Mouse (Mus musculus): ENCODE results near the gene Sec22b. TPM values are rescaled to one million over a fixed set of nuclear protein-coding genes. Genes with fewer than 3 reads are reported as not detected.

Gene Sec22b
- total and polyA plus RNA-seq, 2 experiments from 2014 or later: 62.8 to 89.1 TPM

- WGBS: 62% methylated on average over 4 of the region's 4 CpGs
- no peak for ATAC-seq (ENCODE audit: low FRiP score)
- DNase-seq (ENCODE audit: low spot score): no peak
- Histone ChIP-seq H3K4me2 (ENCODE audit: low read depth, low read length, poor library complexity, severe bottlenecking) (peak overlapping the region; percentile 94), H3K9me3 (ENCODE audit: low read length) (no peaks in the 10 kb centered on the region), H3K4me3 (ENCODE audit: low read depth, low read length) (peak overlapping the region; percentile 44), H3K27ac (ENCODE audit: low read depth, low read length) (no peak overlapping the region), H3K4me1 (ENCODE audit: insufficient read depth, low read length) (no peaks in the 10 kb centered on the region; the same call in 1 of the 2 replicates), H3K9ac (replicated peaks; ENCODE audit: low read length, poor library complexity, severe bottlenecking) (no peak overlapping the region), H3K27me3 (ENCODE audit: insufficient read depth, low read length) (no peaks in the 10 kb centered on the region), H3K36me3 (ENCODE audit: insufficient read depth, low read length) (no peaks in the 10 kb centered on the region)
- TF ChIP-seq CTCF (IDR thresholded peaks at IDR 0.05): no peak
These were observed 34.3 kb upstream of the Sec22b start for GRCm38 (mm10) chr3:97866696-97867095.

GRCm38 (mm10) chr3:97867221-97868023 is 33.6 kb upstream of the Sec22b start:
- H3K4me1 ChIP-seq (ENCODE audit: insufficient read depth, low read length): no peaks in the 10 kb centered on the region; the same call in 1 of the 2 replicates
- peak overlapping the region; percentile 44 for H3K4me3 ChIP-seq (ENCODE audit: low read depth, low read length)
- no peaks in the 10 kb centered on the region for H3K9me3 ChIP-seq (ENCODE audit: low read length)
- no peak overlapping the region for H3K27ac ChIP-seq (ENCODE audit: low read depth, low read length)
- WGBS: 2% methylated on average over 28 of the region's 28 CpGs
- DNase-seq (ENCODE audit: low spot score) (peak; percentile 16), ATAC-seq (ENCODE audit: low FRiP score) (peak; percentile 62)
- no peaks in the 10 kb centered on the region for H3K36me3 ChIP-seq (ENCODE audit: insufficient read depth, low read length)
- H3K9ac ChIP-seq (replicated peaks; ENCODE audit: low read length, poor library complexity, severe bottlenecking): peak overlapping the region; percentile 61
- no peaks in the 10 kb centered on the region for H3K27me3 ChIP-seq (ENCODE audit: insufficient read depth, low read length)
- TF ChIP-seq CTCF (IDR thresholded peaks at IDR 0.05): 0 out of 2 replicates have a peak, but pooled peaks have one; percentile 6
- peak overlapping the region; percentile 94 for H3K4me2 ChIP-seq (ENCODE audit: low read depth, low read length, poor library complexity, severe bottlenecking)

- ATAC-seq (ENCODE audit: low FRiP score) (peak; percentile 85), DNase-seq (ENCODE audit: low spot score) (peak; percentile 72)
- no peak for TF ChIP-seq CTCF (IDR thresholded peaks at IDR 0.05)
- peak overlapping the region; percentile 44 for H3K4me3 ChIP-seq (ENCODE audit: low read depth, low read length)
- H3K9ac ChIP-seq (replicated peaks; ENCODE audit: low read length, poor library complexity, severe bottlenecking): peak overlapping the region; percentile 61
- H3K36me3 ChIP-seq (ENCODE audit: insufficient read depth, low read length): no peaks in the 10 kb centered on the region
- WGBS: 2% methylated on average over 42 of the region's 42 CpGs
- no peak overlapping the region for H3K27ac ChIP-seq (ENCODE audit: low read depth, low read length)
- H3K9me3 ChIP-seq (ENCODE audit: low read length): no peaks in the 10 kb centered on the region
- H3K27me3 ChIP-seq (ENCODE audit: insufficient read depth, low read length): no peaks in the 10 kb centered on the region
- no peaks in the 10 kb centered on the region; the same call in 1 of the 2 replicates for H3K4me1 ChIP-seq (ENCODE audit: insufficient read depth, low read length)
- H3K4me2 ChIP-seq (ENCODE audit: low read depth, low read length, poor library complexity, severe bottlenecking): peak overlapping the region; percentile 94
These were observed 32.8 kb upstream of the Sec22b start for GRCm38 (mm10) chr3:97868024-97868689.

- no peak for TF ChIP-seq CTCF (IDR thresholded peaks at IDR 0.05)
- no peak for ATAC-seq (ENCODE audit: low FRiP score)
- WGBS: 50% methylated on average over 5 of the region's 5 CpGs
- Histone ChIP-seq H3K27me3 (ENCODE audit: insufficient read depth, low read length) (no peaks in the 10 kb centered on the region), H3K4me3 (ENCODE audit: low read depth, low read length) (0 out of 2 replicates have a peak overlapping the region, but pooled peaks have one; percentile 44), H3K9ac (replicated peaks; ENCODE audit: low read length, poor library complexity, severe bottlenecking) (no peak overlapping the region), H3K9me3 (ENCODE audit: low read length) (no peaks in the 10 kb centered on the region), H3K27ac (ENCODE audit: low read depth, low read length) (no peak overlapping the region), H3K4me2 (ENCODE audit: low read depth, low read length, poor library complexity, severe bottlenecking) (no peak overlapping the region), H3K4me1 (ENCODE audit: insufficient read depth, low read length) (no peaks in the 10 kb centered on the region; the same call in 1 of the 2 replicates), H3K36me3 (ENCODE audit: insufficient read depth, low read length) (no peaks in the 10 kb centered on the region)
- DNase-seq (ENCODE audit: low spot score): no peak
These were observed 32.3 kb upstream of the Sec22b start for GRCm38 (mm10) chr3:97868733-97869132.

GRCm38 (mm10) chr3:97869730-97870129 is 31.3 kb upstream of the Sec22b start:
- H3K4me1 ChIP-seq (ENCODE audit: insufficient read depth, low read length): no peaks in the 10 kb centered on the region; the same call in 1 of the 2 replicates
- no peak overlapping the region for H3K9ac ChIP-seq (replicated peaks; ENCODE audit: low read length, poor library complexity, severe bottlenecking)
- 78% methylated on average over 4 of the region's 4 CpGs for WGBS
- DNase-seq (ENCODE audit: low spot score) (no peak), ATAC-seq (ENCODE audit: low FRiP score) (no peak)
- no peak overlapping the region for H3K4me3 ChIP-seq (ENCODE audit: low read depth, low read length)
- no peak overlapping the region for H3K4me2 ChIP-seq (ENCODE audit: low read depth, low read length, poor library complexity, severe bottlenecking)
- H3K36me3 ChIP-seq (ENCODE audit: insufficient read depth, low read length): no peaks in the 10 kb centered on the region
- H3K27me3 ChIP-seq (ENCODE audit: insufficient read depth, low read length): no peaks in the 10 kb centered on the region
- no peak for TF ChIP-seq CTCF (IDR thresholded peaks at IDR 0.05)
- no peaks in the 10 kb centered on the region for H3K9me3 ChIP-seq (ENCODE audit: low read length)
- no peak overlapping the region for H3K27ac ChIP-seq (ENCODE audit: low read depth, low read length)

GRCm38 (mm10) chr3:97874777-97875176 is 26.2 kb upstream of the Sec22b start:
- Histone ChIP-seq H3K27me3 (ENCODE audit: insufficient read depth, low read length) (no peaks in the 10 kb centered on the region), H3K9ac (replicated peaks; ENCODE audit: low read length, poor library complexity, severe bottlenecking) (no peak overlapping the region), H3K4me1 (ENCODE audit: insufficient read depth, low read length) (no peaks in the 10 kb centered on the region), H3K36me3 (ENCODE audit: insufficient read depth, low read length) (no peaks in the 10 kb centered on the region), H3K4me3 (ENCODE audit: low read depth, low read length) (no peak overlapping the region), H3K27ac (ENCODE audit: low read depth, low read length) (no peak overlapping the region), H3K9me3 (ENCODE audit: low read length) (no peaks in the 10 kb centered on the region), H3K4me2 (ENCODE audit: low read depth, low read length, poor library complexity, severe bottlenecking) (no peak overlapping the region)
- 29% methylated on average over 5 of the region's 5 CpGs for WGBS
- TF ChIP-seq CTCF (IDR thresholded peaks at IDR 0.05): no peak
- ATAC-seq (ENCODE audit: low FRiP score) (no peak), DNase-seq (ENCODE audit: low spot score) (no peak)

All from midbrain, postnatal 0 days (tissue).